Mouse (Mus musculus): ENCODE data around the gene Entr1. TPM values are rescaled to one million over a fixed set of nuclear protein-coding genes. Genes with fewer than 3 reads are reported as not detected.
A peak's percentile ranks its signal among the peaks of the same experiment; 100 is the strongest.
"Not testable (repeated sequence)": the region's sequence is repeated elsewhere in the genome, so short reads cannot be mapped to it uniquely, and the experiment has no call there.

Gene Entr1
- polyA plus RNA-seq, 1 experiment from 2014 or later, result 75.3 TPM

GRCm38 (mm10) chr2:26398978-26399377, 9.9 kb upstream of the Entr1 start:
- Histone ChIP-seq H3K36me3 (ENCODE audit: insufficient read depth, low read length) (peaks cover 61% of the 10 kb centered on the region), H3K4me1 (ENCODE audit: insufficient read depth, low read depth, low read length) (no peaks in the 10 kb centered on the region), H3K9me3 (ENCODE audit: low read length) (no peaks in the 10 kb centered on the region), H3K27me3 (replicated peaks; ENCODE audit: insufficient read depth, low read length) (no peaks in the 10 kb centered on the region), H3K4me3 (ENCODE audit: low read depth, low read length) (no peak overlapping the region), H3K27ac (ENCODE audit: low read length) (no peak overlapping the region), H3K4me2 (replicated peaks; ENCODE audit: low read depth, low read length) (no peak overlapping the region), H3K9ac (replicated peaks; ENCODE audit: low read depth) (no peak overlapping the region)
- TF ChIP-seq CTCF (IDR thresholded peaks at IDR 0.05) (no peak), EP300 (IDR thresholded peaks at IDR 0.05) (no peak)
- WGBS, result 87% methylated on average over 8 of the region's 8 CpGs
- no peak for ATAC-seq
- no peak for DNase-seq (ENCODE audit: low spot score)

DNA sequence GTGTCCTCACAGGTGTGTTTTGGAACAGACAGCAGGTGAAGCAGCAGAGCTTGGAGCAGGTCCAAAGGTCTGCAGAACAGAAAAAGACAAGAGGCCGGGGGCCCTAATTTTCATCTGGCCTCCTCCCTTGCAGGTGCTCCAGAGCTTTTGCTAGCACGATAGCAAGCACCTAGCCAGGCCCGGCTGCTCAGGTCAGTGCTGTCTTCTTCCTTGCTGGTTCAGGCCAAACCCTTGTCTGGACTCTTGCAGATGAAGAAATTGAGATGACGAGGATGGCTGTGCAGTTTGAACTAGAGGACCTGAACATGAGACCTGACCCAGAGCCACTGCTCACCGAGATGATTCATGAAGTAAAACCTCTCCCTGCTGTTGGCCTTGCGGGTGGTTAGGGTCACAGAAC, 2.5 kb upstream of the Entr1 start:
- no peak for ATAC-seq
- no peak for TF ChIP-seq EP300 (IDR thresholded peaks at IDR 0.05)
- TF ChIP-seq CTCF (IDR thresholded peaks at IDR 0.05), result no peak
- Histone ChIP-seq H3K4me3 (ENCODE audit: low read depth, low read length) (no peak overlapping the region), H3K36me3 (ENCODE audit: insufficient read depth, low read length) (peaks cover 38% of the 10 kb centered on the region), H3K9ac (replicated peaks; ENCODE audit: low read depth) (no peak overlapping the region), H3K4me1 (ENCODE audit: insufficient read depth, low read depth, low read length) (peaks cover 5% of the 10 kb centered on the region; the same call in 1 of the 2 replicates), H3K9me3 (ENCODE audit: low read length) (no peaks in the 10 kb centered on the region), H3K27me3 (replicated peaks; ENCODE audit: insufficient read depth, low read length) (no peaks in the 10 kb centered on the region), H3K27ac (ENCODE audit: low read length) (no peak overlapping the region), H3K4me2 (replicated peaks; ENCODE audit: low read depth, low read length) (no peak overlapping the region)
- WGBS, result 89% methylated on average over 6 of the region's 6 CpGs
- no peak for DNase-seq (ENCODE audit: low spot score)

GRCm38 (mm10) chr2:26390954-26391353, 1.8 kb upstream of the Entr1 start:
- no peak for DNase-seq (ENCODE audit: low spot score)
- TF ChIP-seq EP300 (IDR thresholded peaks at IDR 0.05) (no peak), CTCF (IDR thresholded peaks at IDR 0.05) (no peak)
- WGBS, result 87% methylated on average over 3 of the region's 3 CpGs
- Histone ChIP-seq H3K4me1 (ENCODE audit: insufficient read depth, low read depth, low read length) (peaks cover 5% of the 10 kb centered on the region; the same call in 1 of the 2 replicates), H3K27me3 (replicated peaks; ENCODE audit: insufficient read depth, low read length) (no peaks in the 10 kb centered on the region), H3K36me3 (ENCODE audit: insufficient read depth, low read length) (peaks cover 35% of the 10 kb centered on the region), H3K27ac (ENCODE audit: low read length) (no peak overlapping the region), H3K9me3 (ENCODE audit: low read length) (no peaks in the 10 kb centered on the region), H3K4me3 (ENCODE audit: low read depth, low read length) (no peak overlapping the region), H3K4me2 (replicated peaks; ENCODE audit: low read depth, low read length) (no peak overlapping the region), H3K9ac (replicated peaks; ENCODE audit: low read depth) (no peak overlapping the region)
- no peak for ATAC-seq

GRCm38 (mm10) chr2:26388682-26389153, 398 bp downstream of the Entr1 start:
- Histone ChIP-seq H3K9ac (replicated peaks; ENCODE audit: low read depth) (peak overlapping the region; percentile 74), H3K9me3 (ENCODE audit: low read length) (no peaks in the 10 kb centered on the region), H3K4me2 (replicated peaks; ENCODE audit: low read depth, low read length) (peak overlapping the region; percentile 96), H3K27me3 (replicated peaks; ENCODE audit: insufficient read depth, low read length) (no peaks in the 10 kb centered on the region), H3K4me1 (ENCODE audit: insufficient read depth, low read depth, low read length) (peaks cover 5% of the 10 kb centered on the region; the same call in 1 of the 2 replicates), H3K36me3 (ENCODE audit: insufficient read depth, low read length) (peaks cover 36% of the 10 kb centered on the region), H3K4me3 (ENCODE audit: low read depth, low read length) (peak overlapping the region; percentile 99), H3K27ac (ENCODE audit: low read length) (peak overlapping the region; percentile 74)
- TF ChIP-seq CTCF (IDR thresholded peaks at IDR 0.05), result no peak
- TF ChIP-seq EP300 (IDR thresholded peaks at IDR 0.05), result no peak
- DNase-seq (ENCODE audit: low spot score) (peak; percentile 12), ATAC-seq (peak; percentile 61)
- under 1% methylated on average over 41 of the region's 45 CpGs for WGBS

DNA sequence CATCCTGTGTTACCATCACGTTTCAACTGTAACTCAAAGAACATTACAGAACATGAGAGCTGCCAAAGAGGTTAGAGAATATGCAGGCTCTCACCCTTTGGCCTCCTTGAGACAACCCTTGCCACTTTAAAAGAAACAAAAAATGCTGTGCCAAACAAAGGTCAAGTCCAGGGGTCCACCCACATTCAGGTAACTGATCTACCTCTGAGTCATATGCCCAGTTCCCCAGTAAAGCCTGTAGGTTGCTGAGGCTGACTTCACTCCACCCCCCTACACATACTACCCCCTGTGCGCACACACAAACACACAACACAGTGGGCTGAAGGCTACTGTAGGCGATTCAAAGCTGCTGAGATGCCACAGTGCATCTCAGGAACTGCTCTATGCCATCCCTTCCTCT, 1.4 kb downstream of the Entr1 start:
- ATAC-seq (no peak), DNase-seq (ENCODE audit: low spot score) (no peak)
- TF ChIP-seq EP300 (IDR thresholded peaks at IDR 0.05) (no peak), CTCF (IDR thresholded peaks at IDR 0.05) (no peak)
- H3K27me3 ChIP-seq (replicated peaks; ENCODE audit: insufficient read depth, low read length), result no peaks in the 10 kb centered on the region
- H3K4me1 ChIP-seq (ENCODE audit: insufficient read depth, low read depth, low read length), result peaks cover 5% of the 10 kb centered on the region; the same call in 1 of the 2 replicates
- 83% methylated on average over 3 of the region's 3 CpGs for WGBS
- H3K4me2 ChIP-seq (replicated peaks; ENCODE audit: low read depth, low read length), result no peak overlapping the region
- H3K9ac ChIP-seq (replicated peaks; ENCODE audit: low read depth), result 0 out of 2 replicates have a peak overlapping the region, but pooled peaks have one; percentile 74
- H3K36me3 ChIP-seq (ENCODE audit: insufficient read depth, low read length), result peaks cover 32% of the 10 kb centered on the region
- no peaks in the 10 kb centered on the region for H3K9me3 ChIP-seq (ENCODE audit: low read length)
- H3K27ac ChIP-seq (ENCODE audit: low read length), result no peak overlapping the region
- no peak overlapping the region for H3K4me3 ChIP-seq (ENCODE audit: low read depth, low read length)

- Histone ChIP-seq H3K36me3 (ENCODE audit: insufficient read depth, low read length) (peaks cover 22% of the 10 kb centered on the region), H3K4me3 (ENCODE audit: low read depth, low read length) (peak overlapping the region; percentile 55), H3K4me2 (replicated peaks; ENCODE audit: low read depth, low read length) (peak overlapping the region; percentile 92)
- not testable (repeated sequence) for H3K27ac ChIP-seq (ENCODE audit: low read length); H3K9ac ChIP-seq (replicated peaks; ENCODE audit: low read depth); H3K4me1 ChIP-seq (ENCODE audit: insufficient read depth, low read depth, low read length); DNase-seq (ENCODE audit: low spot score); H3K27me3 ChIP-seq (replicated peaks; ENCODE audit: insufficient read depth, low read length); H3K9me3 ChIP-seq (ENCODE audit: low read length); ATAC-seq
- 31% methylated on average over 6 of the region's 6 CpGs for WGBS
These were observed 8.2 kb downstream of the Entr1 start for GRCm38 (mm10) chr2:26380871-26381270.

Data from lung, postnatal 0 days (tissue).